ENCODE assay signal across 11 mouse cellular contexts in genomic region chr2:125092123-125092522, GRCm38 (mm10). TPM values are rescaled to one million over a fixed set of nuclear protein-coding genes. Genes with fewer than 3 reads are reported as not detected.
"Had no signal": no experiment of that assay in that cellular context is flagged by ENCODE, and none has a peak within 500 bp of the region (broad histone marks: within the 10 kb centered on the region; RNA-seq: fewer than 3 reads in every experiment).

No protein-coding gene starts in this region.

RNA-seq across cellular contexts. Expression of gene Slc24a5, which starts 24.2 kb away (rescaled TPM):
- total RNA-seq: megakaryocyte, adult 5-6 weeks had no signal
- polyA plus RNA-seq: small intestine, adult 2 months had no signal

RNA-seq across cellular contexts. Expression of gene Ctxn2, which starts 44.4 kb away (rescaled TPM):
- total RNA-seq: megakaryocyte, adult 5-6 weeks; megakaryocyte-erythroid progenitor cell, adult 5-6 weeks had no signal
- polyA plus RNA-seq: lung, embryonic 14.5 days; lung, embryonic 16.5 days; midbrain, embryonic 10.5 days; myocyte; neural tube, embryonic 11.5 days; small intestine, adult 2 months; stomach, embryonic 14.5 days; stomach, embryonic 16.5 days; thymus, postnatal 0 days had no signal
